Mouse (Mus musculus) cerebellum, postnatal 14 days (tissue): Measurements from ENCODE around the gene Gria2.
A peak's percentile ranks its signal among the peaks of the same experiment; 100 is the strongest.

ENCODE experiments used
- DNase-seq, 2 experiments: peaks; one replicate each; pipeline ENCODE4 v3.0.0; 2021; ENCODE audit warnings: mixed read lengths in 2 of 2

Gria2 gene

DNA sequence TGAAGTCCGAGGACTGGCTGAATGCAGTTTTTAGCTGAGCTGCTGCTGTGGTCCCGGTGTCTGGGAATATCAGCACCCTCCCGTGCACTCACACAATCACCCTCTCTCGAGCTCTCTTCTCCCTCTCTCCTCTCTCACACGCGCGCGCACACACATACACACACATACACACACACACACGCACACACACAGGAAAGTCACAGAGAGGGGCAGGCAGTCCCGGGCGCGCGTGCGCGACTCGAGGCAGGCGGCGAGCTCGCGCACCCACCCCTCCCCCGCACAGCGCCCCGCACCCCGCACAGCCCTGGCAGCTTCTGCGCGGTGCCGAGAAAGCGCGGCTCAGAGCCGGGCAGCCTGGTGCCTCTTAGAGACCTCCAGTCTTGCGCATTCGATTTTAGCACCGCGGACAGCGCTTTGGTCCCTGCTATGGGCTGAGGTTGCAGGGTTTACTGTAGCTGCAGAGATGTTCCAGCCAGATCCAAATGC lies at the start of gene Gria2:
Gene Gria2 (minus strand): TSS at position 240 of the 486 bp plus-strand sequence.
- DNase-seq: peak; percentile 95 to 96

DNA sequence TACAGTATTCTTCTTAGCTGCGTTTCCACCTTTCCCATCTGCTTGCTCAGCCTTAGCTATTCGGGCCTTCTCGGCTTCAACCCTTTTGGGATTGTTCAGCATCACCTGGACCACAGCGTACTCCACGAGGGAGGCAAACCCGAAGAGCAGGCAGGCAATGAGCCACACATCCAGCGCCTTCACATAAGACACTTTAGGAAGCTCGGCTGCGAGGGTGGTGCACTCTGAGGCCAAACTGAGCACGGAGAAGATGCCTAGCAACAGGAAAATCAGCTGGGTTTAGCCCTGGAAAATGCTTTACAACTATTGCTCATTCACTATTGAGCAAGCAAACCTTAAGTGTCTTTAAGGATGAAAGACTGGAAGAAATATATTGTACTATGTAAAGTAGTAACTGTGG lies 48.3 kb upstream of the Gria2 start:
- DNase-seq: no peak

DNA sequence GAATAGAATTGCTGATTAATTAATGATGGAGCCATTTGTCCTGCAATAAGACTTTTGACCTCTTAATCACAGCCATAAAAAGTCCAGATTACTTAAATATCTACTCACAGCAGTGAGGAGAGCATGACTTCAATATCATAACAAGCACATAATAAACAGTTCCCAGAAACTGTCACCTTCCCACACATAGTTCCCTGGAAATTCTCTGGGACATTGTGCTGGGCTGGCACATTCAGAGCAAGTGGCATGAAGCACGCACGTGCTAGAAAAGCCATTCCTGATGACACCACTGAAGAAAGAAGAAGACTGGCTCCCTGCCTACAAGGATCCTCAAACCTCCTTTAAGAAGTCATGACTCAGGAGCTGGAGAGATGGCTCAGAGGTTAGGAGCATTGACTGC lies 43.0 kb upstream of the Gria2 start:
- DNase-seq: no peak

DNA sequence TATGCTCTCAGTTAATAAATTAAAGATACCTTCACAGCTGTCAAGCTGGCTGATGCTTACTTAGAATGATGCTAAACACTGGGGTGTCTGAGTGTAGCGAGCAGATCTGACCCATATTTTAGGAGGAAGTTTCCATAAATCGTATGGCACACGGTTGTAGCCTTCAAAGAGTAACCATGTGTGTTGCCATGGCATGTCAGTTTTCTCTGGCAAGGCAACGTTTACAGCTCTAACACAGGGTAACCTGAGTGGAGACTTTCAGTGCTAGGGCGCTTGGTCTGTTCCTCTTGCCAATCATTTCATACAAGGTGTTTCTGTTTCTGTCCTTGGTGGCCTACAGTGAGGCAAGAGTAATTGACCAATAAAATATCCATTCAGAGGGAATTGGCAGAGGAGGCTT lies 37.2 kb upstream of the Gria2 start:
- DNase-seq: no peak

DNA sequence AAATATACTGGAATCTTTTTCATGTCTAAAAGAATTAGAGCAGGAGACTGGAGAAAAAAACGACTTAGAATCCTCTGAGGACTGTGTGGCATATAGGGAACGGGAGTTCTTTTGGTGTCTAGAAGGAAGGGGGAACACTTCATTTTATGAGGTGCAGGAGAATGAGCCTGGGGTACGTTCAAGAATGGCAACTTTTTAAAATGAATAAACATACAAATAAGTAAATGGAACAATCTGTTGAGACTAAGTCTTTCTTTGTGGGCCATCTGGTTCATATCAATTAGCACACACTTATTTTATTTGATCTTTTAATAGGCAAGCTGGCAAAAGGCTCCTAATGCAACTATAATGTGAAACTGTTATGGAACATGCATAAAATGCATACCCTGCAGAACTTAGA lies 34.9 kb upstream of the Gria2 start:
- DNase-seq: no peak

DNA sequence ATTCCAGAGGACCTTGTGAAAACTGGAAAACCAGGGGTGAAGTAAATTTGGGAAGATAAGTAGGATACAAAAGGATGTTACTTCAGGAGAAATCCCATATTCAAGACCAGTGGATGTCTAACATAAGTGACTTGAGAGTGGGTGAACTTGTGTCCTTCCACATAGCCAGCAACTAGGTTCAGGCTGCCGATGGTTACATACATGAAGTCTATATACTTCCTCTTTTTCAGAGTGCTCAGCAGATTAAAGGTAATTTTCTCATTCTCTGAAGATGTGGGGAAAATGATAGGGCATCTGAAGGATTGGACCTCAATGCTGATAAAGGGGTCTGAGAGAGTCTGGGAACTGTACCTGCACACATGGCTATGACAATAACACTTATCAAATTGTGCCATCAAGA lies 21.3 kb upstream of the Gria2 start:
- no peak for DNase-seq

DNA sequence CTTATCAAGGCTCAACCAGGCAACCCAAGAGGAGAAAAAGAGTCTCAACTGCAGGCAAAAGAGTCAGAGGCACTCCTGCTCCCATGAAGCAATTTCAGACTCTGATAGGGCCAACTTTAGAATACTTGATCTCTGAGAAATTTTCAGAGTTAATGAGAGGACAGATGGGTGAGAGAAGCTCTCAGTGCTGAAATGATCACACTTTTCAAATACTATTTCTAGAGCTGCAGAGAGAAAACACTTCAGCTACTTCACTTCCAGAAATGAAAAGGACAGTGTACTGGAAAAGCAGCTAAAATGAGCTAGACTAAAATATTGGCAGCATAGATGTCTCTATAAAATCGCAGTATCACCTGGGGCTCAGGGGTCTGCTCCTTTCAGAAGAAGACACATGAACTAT lies 16.0 kb upstream of the Gria2 start:
- no peak for DNase-seq

DNA sequence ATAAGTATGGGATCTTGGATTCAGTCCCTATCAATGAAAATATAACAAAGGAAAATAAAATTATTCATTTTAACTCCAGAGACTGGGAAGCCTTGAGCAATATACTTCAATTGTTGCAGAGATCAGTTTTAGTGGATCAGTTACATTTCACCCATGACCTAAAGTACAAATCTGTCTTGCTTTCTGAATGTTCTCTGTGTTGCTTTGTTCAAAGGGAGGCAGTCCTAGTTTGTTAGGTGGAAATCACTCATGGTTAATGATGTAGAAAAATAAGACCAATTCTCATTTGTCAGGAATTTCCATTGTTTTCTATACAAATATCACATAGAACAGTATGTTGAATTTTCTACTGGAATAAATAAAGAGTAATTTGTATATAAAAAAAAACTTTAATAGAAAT lies 11.1 kb upstream of the Gria2 start:
- DNase-seq: no peak

DNA sequence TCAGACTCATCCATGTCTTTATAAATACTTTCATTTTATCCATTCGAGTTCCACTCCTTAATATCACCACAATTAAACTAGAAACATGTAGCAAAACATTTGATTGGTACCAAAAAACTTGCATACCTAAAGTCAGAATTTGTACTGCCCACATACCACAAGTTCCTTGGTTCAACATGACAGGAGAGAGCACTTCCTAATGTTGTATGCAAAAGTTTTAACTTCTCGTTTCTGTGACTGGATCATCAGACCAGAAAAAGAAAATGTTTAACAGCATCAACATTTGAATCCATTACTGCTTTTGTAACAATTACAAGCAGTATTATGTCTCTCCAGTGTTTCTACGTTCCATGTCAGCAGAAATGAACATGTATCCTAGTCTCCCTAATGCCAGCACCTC lies 9.6 kb upstream of the Gria2 start:
- DNase-seq: no peak

DNA sequence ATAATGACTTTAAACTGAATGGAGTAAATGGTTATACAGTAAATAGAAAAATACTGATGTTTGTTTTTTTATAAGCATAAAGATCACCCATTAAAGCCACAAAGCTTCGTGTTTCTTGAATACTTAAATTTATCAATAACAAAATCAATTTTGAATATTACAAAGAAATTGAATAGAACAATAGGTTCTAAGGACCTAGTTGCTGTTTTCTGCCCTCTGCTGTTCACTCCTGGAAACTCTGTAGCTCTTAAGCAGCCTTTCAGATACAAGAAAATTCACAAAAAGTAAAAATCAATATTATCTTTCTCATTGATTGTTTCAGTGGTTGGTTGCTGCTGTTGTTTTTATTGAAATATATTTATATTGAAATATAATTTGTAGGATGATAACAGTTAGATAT lies 2.7 kb upstream of the Gria2 start:
- DNase-seq: peak; percentile 66 to 67

DNA sequence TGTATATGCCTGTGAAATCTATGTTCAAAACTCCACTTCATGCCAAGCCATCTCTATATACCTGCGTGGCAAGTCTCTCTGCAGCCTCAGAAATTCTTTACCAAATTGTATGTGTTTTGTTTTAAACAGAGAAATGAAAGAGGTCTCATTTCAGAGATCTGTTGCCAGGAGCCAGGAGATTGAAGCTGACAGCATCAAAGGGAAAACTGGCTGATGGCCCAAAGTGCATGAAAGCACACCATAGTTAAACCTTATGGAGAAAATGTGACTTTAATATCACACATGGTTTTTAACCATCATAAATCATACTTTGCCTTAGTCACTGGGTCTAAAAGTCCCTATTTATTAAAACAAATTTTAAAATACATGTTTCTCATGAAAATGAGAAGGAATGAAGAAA lies 1.2 kb upstream of the Gria2 start:
- peak; percentile 52 to 65 for DNase-seq

DNA sequence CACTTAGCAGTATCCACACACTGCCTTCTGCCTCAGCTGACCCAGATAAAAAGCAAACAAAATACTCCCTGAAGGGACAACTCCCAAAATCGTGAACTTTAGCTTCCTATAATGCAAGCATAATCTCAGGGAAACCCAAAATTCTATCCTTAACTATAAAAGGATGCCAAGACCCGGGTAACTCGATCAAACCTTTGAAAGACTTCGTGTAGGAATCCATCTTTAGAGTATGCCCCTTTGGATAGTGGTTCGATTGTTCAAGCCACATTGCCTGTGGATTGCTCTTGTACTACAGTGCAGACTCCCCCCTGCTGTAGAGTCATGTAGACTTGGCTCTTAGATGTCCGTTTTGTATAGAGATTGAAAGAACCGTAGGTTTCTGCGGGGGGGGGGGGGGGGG lies 576 bp upstream of the Gria2 start:
- peak in 1 of 2 experiments; percentile 34 for DNase-seq

DNA sequence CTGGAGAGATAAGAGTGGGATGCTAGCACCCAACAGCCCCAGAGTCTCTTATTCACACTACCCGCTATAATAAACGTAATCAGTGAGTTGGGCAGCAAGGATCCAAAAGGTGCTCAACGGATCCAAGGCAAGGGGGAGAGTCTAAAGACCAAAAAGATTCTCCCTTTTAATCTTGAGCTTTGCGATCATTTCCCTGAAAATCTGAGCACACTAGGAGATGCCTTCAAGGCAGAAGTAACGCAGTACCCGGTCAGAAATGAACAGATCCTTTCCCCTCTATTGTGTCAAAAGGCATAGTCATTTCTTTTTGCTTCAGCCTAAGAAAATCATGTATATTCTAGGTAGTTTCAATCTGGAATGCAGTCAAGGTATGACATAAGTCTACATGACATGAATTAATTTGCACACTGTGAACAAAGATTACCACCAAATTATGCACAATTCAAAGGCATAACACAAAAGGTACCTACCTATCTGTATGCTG lies 766 bp downstream of the Gria2 start:
- DNase-seq: no peak

DNA sequence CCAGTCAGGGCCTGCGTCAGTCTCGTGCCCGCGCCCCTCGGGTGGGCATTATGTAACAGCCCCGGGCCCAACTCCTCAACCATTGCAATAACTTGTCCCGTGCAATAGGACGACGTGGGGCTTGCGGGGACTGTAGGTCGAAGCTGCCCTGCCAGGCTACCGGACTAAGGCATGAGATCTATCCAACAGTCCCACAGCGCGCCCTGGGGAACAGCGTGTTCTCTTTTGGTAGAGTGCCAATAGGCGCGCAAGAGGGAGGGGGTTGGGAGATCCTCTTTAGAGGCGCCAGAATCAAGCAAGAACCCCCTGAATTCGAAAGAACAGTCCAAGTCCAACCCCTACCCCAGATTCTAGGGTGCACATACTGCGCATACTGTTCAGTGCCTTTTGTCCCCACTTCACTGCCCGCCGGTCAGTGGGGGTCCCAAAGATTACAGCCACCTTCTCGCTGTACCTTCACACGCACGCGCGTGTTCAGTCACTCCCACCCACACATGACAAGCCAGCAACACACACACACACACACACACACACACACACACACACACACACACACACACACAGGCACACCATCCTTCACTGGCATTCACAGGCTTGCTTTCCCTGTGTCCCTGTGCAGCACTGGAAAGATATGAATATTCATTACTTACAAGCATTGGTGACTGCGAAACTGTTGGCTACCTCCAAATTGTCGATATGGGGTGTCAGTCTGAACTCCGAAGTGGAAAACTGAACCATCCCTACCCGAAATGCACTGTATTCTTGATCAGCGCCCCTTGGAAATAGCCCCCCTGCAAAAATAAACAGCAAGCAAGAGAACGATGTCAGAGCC lies 1.4 kb downstream of the Gria2 start:
- peak; percentile 82 to 87 for DNase-seq

DNA sequence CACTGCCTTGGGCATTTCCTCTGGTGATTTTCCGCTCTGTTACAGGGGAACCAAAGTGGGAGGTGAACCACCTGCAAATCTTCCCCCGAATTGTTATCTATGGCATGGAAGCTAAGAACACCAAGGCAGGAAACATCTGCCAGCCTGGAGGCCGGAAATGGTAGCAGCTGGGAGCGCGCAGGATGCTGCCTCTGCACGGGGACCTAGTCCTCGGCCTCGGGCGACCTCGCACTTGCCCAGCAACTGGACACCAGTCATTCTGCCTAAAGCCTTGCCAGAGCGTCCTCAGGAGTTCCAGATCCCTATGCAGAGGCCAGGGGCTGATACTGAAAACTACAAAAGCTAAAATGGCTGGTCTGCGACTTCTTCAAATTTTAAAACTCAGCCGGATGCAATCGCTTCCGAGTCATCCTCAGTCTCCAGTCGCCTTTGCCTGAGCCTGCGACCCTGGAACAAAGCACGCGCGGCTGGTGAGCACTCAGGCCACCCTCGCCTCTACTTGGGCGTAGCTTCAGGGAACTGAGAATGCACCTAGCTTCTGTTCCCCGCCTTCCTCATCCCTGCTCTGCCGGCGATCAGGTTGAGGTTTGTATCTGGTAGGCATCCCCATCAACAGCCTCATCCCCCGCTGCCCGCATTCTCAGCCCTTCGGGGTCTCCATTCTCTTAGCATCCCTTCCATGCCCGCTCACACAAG lies 2.2 kb downstream of the Gria2 start:
- peak; percentile 60 to 67 for DNase-seq

DNA sequence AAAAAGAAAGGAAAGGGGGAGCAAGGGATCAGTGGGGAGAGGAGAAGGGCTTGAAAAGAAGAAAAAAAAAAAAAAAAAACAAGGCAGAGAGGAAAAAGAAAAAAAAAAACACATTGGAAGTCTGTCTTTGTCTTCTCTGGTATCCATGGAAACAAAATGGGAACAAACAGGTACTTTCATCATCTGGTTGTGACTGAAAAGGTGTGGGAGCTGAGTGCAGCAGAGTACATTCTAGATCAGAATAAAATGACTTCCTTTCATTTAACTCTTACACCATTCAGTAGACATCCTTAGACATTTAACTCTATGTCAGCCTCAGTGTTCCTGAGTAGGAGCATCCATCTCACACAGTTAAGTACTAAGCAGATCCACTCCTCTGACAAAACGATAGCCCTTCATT lies 4.7 kb downstream of the Gria2 start:
- DNase-seq: no peak

DNA sequence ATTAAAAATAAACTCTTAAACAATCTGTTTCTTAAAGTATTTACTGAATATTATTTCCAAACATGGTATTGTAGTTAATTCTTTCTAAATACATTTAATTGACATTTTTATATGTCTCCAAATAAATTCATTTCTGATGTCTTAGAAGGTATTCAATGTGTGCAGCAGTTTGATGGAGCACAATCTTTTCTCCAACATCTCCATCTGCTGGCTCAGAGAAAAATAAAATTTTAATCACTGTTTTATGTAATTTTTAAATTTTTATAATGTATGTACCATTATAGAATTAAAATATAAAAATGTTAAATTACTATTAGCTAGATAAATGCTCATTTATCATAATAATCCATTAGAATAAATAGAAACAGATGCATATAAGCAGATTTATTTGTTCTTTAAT lies 5.9 kb downstream of the Gria2 start:
- DNase-seq: no peak

DNA sequence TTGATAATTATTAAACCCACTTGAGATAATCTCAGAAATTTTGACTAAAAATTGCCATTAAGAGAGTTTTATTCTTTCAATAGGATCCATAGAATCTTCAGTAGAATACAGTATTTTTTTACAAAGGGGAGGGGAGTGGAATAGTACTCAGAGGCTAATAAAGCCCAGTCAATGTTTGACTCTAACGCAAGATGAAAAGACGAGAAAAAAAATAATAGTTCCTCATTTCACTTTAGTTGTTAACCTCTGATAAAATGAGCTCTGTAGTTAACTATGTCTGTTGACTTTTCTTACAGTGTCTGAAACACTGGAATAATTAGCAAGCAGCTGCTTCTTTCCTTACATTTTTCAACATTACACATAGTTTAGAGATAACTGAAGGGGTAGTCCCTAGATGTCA lies 7.4 kb downstream of the Gria2 start:
- no peak for DNase-seq

DNA sequence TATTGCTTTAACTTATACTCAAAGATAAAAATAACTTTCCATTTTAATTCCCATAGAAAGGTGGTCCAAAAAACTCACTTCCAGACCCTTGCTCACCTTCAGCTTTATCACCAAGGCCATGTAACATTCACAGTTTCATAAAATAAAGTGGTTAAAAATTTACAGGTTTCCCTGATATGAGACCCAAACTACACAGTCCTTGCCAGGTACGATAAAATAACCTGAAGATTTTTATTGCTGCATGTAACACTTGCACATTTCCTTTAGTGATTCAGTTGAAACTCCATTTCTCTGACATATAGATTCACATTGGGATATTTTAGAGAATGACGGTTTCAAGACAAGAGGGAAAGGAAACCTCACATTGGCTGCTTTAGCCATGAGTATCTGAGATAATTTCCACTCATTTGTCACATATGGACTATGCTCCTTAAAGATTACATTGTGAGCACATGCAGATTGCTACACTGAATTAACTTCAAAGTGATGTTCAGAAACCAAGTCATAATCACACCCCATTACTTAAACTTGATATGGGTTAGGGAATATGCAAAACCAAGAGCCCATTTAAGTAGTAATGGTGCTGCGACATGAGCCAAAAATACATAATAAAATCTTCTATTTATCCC lies 15.4 kb downstream of the Gria2 start:
- no peak for DNase-seq

DNA sequence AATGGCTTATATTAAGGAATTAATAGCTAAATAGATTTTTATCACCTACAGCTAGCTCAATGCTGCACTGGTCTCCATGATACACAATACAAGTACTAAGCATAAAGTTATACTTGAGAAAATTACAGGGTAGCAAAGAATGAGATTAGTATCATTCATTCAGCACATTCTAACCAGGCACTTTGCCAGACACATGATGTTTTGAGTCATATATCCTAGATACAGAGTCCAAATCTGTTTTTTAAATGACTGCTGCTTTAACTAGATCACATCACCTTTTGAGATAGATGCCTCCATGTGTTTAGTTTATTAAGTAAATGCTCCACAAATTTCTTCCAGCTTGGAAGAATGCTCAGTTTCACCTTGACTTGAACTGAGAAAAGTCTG lies 21.5 kb downstream of the Gria2 start:
- DNase-seq: no peak

DNA sequence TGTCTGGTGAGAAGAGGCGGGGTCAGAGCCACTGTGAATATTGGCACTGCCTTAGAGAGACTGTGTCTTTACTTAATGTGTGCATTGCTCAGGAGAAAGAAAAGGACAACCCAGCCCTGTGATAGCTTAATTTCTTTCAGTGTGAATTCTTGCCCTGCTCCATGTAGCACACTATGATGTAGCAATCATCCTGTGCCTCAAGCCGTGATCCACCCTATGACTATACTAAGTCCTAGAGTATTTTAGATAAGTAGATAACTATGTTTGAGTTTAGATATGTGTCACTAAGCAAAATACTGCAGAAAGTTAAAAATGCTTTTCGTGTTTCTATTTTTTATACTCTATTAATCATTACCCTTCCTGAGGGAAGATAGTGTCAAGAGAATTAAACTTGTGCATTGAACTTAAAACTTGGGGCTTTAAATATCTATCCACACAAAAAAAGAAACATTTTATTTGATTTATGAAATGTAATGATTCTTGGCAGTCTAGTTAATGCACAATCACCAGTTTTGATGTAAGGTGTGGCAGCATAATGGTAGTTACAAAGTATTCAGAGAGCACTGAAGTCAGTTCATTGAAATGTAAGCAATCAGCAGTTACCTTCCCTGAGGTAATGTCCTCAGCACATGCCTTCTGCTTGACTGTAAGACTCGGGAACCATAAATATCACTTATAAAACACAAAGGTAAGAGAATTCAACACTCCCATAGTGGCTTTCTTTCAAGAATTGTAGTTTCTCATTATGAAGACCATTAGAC lies 22.1 kb downstream of the Gria2 start:
- no peak for DNase-seq

DNA sequence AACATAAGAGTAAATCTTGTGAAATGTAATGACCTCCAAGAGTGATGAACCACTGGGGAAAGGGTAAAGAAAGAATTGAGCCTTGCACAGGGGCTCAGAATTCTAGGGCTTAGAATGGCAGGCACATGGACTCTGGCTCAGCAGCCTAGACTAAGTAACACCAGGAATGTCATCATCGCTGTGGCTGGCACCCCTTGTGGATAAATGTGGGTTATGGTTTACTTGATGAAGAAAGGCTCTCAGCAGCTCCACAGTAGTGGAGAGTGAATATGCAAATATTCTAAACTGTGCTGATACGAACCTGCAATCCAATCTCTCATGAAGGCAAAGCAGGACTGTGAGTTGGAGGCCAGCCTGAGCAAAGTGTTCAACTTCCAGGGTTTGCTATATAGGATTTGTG lies 26.0 kb downstream of the Gria2 start:
- peak in 1 of 2 experiments; percentile 9 for DNase-seq

DNA sequence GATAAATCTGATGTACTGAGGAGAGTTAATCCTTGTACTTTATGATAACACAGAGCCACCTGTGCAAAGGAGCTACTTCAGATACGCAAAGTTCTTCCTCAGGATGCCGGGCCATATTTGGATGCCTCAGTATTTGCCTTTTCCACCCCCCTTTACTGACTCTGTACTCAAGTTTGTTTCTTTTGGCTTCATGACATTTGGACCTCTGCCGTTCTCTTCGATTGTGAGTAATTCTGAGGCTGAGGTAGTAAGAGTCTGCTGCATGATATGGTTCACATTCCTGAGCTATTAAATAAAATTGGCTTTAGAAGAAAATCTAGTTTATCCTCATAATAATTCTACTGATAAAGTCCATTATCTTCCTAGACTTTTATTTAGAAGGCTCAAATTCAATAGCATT lies 26.7 kb downstream of the Gria2 start:
- no peak for DNase-seq
